Mouse (Mus musculus): Measurements from ENCODE around the gene Msantd3.

The Msantd3 gene

DNA sequence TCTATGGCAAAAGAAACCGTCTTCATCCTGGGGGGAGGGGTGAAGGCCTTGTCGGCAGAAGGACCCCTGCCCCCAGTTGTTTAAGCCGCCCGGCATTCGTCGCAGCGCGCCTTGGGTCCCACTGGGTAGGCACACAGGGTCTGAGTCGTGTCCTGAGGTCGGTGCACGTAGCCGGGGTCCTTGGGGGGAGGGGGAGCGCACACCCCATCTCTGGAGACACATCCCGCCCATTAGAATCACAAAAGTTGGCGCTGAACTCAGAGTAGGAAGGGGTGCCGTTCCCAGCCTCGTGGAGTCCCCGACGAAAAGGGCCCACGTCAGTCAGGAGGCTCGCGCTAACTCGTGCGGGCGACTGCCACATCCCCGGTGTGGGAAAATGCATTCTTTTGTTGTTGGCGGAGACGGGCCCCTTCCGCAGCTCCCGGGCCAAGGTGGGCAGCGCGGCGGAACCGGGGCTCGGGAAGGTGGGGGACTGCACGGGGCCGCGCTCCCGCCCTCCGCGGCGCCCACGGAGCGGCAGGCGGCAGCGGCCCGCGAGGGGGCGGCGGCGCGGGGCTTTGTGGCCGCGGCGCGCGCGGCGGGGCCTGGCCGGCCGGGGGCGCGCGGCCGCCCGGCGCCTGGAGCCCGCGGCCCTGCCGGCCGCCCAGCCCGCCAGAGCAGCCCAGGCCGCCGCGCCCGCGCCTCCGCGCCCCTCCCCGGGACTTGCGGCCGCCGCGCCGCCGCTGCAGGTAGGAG lies at the start of gene Msantd3:
Gene Msantd3 (plus strand): TSS at position 95 of the 735 bp plus-strand sequence.
- DNase-seq (ENCODE audit: low read depth in 1 of 2, low spot score in 2 of 2): no peak

DNA sequence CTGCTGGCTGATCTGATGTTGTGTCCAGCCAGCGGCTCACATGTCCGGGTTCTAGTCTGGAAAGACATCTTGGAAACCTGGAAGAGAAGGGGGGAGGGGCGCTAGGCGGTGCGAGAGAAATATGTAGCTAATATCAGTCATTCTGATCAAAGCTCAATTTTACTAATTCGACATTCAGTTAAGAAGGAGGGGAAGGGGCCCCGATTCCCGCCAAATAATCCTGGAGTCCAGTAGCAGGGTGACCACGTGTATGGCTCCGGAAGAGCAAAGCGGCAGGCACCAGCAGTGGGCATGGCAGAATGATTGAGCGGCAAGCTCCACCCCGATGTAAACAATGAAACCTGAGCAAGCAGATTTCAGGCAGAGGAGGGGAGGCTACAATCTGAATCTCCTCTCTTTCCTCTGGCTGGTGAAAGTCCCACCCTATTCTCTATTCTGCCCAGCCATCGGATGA lies 48.4 kb upstream of the Msantd3 start:
- DNase-seq (ENCODE audit: low read depth in 1 of 2, low spot score in 2 of 2): no peak

DNA sequence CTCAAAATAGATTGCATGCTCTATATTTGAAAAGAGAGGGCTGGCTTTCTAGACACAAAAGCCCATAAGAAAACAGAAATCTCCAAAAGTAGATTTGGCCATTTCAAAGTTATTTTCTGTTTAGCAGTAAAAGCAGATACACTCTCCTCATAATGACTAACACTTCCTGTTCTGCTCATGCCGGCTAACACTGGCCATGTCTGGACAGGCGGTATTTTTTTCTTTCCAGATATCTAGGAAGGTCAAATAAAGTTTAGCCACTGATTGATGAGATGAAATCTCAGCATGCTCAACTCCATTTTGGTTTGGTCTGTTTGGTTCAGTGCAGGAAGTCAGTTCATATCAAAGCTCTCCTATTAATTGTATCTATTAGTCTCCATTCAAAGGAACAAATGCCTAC lies 47.2 kb upstream of the Msantd3 start:
- DNase-seq (ENCODE audit: low read depth in 1 of 2, low spot score in 2 of 2): no peak

DNA sequence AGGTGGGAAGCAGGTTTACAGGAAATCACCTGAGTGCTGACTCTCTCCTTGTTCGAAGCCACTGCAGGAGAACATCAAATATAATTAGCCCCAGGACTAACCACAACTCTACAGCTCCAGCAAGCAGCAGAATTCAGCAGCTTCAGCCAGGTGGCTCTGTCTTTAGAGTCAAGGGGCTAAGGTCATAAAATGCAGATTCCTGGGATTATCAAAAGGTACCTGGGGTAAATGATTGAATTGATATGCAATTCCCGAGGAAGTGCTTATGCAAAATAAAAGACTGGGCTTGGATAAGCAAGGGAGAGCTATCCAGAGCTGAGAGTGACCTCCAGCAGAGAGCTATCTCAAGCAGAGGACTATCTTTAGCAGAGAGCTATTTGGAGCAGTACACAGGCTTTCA lies 28.9 kb upstream of the Msantd3 start:
- DNase-seq (ENCODE audit: low read depth in 1 of 2, low spot score in 2 of 2): no peak

DNA sequence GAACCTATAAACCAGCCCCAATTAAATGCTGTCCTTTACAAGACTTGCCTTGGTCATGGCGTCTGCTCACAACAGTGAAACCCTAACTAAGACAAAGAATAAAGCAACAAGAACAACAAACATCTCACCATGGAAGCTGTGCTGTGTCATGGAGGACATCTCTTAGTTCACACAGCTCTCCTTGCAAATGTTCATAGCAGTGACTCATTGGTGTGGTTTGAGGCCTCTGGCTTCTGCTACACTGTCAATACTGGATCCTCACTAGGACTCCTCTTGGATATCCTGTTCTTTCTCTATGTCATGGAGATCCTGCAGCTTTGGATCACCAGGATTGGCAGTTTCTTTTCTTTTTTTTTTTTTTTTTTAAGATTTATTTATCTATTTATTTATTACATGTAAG lies 10.2 kb upstream of the Msantd3 start:
- DNase-seq (ENCODE audit: low read depth in 1 of 2, low spot score in 2 of 2): no peak

DNA sequence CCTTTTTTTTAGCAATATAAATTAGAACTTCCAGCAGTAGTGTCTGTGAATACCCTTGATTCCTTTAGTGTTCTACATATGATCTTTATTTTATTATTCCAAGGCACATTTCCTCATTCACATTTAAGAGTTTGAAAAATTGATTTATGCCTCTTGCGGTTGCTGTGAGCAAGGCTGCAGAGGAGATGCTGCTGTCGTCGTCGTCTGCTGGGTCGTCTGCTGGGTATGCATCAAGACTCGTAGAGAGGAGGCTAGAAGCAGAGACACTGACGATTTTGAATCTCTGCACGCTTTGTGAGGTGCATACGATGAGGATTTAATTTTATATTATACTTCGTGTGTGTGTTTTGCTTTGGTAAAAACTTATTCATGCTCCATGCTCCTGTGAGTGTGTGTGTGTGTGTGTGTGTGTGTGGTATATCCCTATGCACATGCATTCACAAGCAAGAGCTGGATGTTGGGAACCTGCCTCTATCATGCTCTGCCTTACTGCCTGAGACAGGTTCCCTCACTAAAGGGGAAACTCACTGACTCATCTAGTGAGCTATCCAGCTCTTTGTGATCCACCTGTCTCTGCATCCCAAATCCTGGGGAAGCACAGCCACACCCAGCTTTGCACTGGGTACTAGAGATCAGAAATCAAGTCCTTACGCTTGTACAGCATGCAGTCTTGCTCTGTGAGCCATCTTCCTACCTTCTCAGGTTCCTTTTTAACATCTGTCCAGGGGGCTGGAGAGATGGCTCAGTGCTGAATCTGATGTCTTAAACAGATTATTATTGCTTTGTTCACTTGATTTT lies 7.7 kb upstream of the Msantd3 start:
- DNase-seq (ENCODE audit: low read depth in 1 of 2, low spot score in 2 of 2): no peak

DNA sequence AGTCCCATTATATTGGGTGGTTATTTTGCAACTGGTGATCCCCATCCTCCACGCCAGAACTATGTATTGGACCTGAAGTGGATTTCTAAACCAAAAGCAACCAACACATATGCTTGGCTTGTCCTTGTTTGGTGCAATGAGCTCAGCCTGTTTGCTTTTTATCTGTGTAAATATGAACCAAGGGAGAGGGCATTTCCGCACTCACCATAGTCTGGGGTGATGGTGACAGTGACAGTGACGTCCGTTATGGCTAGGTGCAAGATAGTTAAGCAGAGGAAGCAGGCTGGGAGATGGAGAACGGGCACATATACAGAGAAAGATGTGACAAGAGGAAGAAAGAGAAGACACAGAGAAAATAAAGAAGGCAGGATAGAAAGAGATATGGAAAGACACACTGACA lies 3.5 kb upstream of the Msantd3 start:
- no peak for DNase-seq (ENCODE audit: low read depth in 1 of 2, low spot score in 2 of 2)

DNA sequence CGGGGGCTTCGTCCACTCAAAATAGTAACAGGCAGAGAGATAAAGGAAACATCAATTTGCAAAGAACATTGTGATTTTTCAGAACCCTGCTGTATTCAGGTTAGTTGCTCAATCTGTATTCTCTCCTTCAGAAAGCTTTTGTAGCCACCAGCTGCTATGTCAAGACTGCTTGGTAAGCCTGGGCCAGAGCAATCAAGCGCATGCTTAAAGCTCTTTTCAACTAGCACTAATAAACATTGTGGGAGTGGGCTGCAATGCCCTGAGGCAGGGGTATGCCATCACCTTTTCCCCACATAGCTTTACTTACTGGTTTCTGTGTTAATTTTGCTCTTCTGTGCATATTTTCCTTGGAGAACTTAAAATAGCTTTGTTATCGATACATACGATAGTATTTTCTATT lies 2.7 kb upstream of the Msantd3 start:
- no peak for DNase-seq (ENCODE audit: low read depth in 1 of 2, low spot score in 2 of 2)

DNA sequence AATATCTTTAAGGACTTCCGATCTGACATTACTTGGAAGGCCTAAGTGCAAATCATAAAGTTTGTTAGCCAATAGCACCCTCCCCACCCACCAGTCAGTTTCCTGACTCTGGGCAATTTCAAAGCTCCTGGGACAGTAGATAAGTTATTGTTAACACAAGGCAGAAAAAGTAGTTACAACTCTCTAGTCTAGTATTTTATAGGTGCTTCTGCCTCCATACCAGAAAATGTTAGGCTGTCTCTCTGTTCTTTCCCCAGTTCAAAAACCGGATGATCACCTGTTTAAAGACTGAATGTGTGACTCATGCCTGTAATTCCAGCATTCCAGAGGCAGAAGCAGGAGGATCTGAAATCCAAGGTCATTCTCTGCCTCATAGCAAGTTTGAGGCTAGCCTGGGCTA lies 1.2 kb upstream of the Msantd3 start:
- no peak for DNase-seq (ENCODE audit: low read depth in 1 of 2, low spot score in 2 of 2)

DNA sequence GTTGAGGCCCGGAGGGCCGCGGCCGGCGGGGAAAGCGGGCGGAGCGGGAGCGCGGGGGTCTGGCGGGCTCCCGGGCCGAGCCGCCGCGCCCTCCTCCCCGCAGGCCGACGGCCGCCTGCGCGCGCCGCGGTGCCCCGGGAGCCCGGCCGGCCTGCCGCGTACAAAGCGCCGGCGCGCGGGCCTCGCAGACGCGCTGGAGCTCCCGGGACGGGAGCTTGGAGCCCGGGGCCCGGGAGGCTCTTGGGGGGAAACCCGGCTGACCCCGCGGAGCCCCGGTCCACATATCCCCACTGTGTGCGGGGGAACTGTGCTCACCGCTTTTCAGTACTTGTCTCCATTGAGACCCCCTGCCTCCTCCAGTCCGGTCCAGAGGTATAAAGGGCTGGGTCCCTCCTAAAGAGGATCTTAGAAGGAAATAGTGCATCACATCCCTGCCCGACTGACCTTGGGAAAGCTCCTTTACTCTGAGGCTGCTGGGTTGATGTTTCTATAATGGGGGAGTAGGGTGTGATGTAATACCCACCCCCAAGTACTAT lies 909 bp downstream of the Msantd3 start:
- no peak for DNase-seq (ENCODE audit: low read depth in 1 of 2, low spot score in 2 of 2)

DNA sequence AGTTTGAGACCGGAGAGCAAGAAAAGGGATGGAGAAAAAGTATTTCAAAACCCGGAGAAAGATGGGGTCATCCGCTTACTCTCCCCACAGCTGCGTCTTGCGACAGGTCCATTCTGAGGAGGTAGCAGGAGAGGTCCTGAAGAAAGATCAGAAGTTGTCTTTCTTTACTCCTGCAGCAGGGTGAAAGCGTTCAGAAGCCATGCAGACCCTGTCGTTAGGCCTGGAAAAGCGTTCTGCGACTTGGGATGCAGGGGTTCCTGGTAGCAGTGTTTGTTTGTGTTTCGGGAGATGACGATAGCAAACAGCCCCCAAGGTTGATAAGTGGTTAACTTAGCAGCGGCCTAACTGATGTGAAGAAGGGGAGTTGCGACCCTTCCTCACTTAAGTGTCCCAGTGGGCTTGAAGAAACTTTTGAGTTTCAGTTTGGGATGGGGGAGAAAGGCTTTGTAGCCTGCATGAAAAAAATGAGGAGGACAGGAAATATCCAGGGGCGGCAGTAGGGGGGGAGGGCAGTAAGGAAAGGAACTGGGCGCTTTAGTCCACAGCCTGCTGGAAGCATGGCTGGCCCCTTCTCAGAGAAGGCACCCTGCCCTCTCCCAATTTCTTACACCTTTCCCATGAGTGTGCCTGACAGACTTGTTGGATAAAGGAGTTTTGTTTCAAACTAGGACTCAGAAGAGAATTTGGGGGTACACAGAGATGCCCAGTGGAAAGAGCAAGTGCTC lies 2.0 kb downstream of the Msantd3 start:
- DNase-seq (ENCODE audit: low read depth in 1 of 2, low spot score in 2 of 2): no peak

DNA sequence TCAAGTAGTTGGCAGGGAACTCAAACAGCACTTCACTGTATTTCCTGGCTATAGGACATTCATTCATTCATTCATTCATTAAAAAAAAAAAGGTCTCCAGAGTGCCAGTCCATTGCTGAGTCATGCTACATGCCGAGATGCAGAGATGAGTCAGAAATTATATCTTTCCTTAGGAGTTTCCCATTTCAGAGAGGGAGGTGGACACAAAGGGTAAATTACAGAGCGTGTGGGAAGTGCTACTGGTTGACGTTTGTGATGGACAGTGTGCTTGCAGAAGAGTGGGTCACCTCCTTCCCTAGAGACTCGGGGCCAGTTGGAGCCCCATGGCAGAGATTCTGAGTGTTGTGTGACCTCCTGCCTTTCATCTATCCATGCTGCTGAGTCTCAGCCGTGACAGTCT lies 2.6 kb downstream of the Msantd3 start:
- DNase-seq (ENCODE audit: low read depth in 1 of 2, low spot score in 2 of 2): no peak

DNA sequence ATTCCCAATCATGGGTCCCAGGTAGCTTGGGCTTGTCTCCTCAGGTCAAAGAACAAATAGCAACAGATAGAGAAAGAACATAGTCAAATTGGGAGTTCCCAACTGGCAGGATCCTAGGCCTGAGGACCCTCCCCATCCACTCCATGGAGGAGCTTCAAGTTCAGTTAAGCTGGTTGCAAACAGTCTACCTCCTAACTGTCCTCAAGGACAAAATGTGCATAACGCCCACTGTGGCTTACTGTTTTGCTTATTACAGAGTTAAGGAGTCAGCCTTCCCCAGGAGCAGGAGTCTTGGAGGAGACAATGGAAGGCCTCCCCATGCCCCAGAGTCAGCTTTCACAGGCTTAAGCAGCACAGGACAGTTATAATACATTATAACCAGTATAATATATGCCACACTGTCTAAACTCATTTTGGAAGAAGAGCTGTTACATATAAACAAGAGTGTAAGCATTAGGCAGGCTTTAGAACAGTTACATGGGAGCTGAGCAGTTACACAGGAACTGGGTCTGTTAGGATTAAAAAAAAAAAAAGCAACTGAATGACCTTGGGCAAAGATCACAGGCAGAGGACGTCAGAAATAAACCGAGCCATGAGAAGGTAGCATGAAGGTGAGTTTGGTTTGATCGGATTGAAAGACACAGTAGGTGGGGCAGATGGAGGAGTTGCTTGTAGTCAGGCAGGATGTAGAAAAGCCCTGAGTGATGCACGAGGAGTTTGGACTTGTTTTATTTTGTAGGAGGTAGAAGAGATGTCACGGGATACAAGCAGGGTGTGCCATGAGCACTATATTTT lies 3.5 kb downstream of the Msantd3 start:
- DNase-seq (ENCODE audit: low read depth in 1 of 2, low spot score in 2 of 2): no peak

DNA sequence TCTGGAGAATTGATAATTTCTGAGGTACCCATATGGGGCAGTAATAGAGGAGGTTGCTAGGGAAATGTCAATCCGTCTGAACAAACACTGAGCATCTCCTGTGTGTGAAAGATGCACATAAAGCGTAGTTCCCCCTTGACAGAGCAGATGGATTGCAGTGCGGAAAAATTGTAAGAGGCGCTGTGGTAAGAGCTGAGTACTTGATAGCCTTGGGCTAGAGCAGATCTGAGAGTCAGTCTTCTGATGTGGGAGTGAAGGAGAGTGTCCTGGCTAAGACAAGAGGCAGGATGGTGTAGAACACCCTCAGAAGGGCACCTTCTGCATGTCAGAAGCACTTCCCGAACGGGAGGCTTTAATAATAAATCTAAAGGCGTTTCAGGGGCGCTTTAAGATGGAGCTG lies 4.4 kb downstream of the Msantd3 start:
- DNase-seq (ENCODE audit: low read depth in 1 of 2, low spot score in 2 of 2): no peak

DNA sequence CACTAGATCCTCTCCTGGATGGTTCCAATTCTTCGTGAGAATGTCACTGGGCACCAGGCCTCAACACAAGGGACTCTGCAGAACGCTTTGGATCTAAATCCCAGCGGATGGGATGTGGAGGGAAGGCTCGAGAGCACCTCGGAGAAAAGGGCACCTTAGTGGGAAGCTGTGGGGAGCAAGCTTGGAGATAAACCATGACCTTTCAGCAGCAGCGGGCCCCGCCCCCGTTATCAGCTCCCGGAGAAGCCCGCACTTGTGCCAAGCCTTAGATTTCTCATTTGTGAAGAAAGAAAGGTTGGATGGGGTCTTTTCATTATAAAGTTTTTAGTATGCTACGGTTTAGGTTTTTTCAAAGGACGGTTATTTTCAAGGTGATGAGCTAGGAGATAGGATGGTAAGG lies 6.2 kb downstream of the Msantd3 start:
- DNase-seq (ENCODE audit: low read depth in 1 of 2, low spot score in 2 of 2): no peak

DNA sequence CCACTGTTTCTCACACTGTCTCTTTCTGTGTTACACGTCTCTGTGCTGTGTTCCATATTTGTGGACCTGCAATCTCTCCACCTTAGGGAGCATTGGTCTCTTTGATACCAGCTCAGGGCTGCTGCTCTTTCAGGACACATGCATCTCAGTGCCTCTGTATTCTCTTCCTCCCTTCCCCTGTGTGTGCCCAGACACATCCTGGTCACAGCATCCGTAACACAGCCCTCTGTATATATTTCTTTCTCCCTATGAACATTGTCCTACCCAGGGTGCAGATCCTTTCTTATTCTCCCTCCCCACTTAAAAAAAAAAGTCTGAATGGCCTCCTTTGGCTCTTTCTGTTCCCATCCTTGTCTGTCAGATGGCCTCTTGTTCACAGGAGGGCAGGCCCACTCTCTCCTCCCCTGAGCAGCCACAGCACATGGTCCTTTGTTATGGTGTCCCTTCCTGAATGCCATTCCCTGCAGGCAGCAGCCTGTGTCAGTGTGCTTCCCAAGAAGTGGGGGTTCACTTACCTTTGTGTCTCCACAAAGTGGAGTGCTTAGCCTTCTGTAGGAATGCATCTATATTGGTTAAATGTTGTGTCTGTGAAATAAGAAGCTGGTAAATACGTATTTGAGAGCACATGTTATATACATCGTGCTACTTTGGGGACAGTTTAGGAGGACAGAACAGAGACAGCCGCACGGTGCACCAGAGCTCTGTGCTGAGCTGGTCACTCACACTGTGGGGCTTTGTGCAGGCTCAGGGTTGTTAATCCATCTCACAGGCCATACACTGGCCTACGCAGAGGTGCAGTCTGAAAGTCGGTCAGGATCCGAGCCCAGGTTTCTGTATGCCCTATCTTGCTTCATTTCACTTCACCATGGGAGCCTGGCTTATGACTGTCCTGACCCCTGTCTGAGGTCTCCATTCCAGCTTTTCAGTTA lies 7.1 kb downstream of the Msantd3 start:
- no peak for DNase-seq (ENCODE audit: low read depth in 1 of 2, low spot score in 2 of 2)

DNA sequence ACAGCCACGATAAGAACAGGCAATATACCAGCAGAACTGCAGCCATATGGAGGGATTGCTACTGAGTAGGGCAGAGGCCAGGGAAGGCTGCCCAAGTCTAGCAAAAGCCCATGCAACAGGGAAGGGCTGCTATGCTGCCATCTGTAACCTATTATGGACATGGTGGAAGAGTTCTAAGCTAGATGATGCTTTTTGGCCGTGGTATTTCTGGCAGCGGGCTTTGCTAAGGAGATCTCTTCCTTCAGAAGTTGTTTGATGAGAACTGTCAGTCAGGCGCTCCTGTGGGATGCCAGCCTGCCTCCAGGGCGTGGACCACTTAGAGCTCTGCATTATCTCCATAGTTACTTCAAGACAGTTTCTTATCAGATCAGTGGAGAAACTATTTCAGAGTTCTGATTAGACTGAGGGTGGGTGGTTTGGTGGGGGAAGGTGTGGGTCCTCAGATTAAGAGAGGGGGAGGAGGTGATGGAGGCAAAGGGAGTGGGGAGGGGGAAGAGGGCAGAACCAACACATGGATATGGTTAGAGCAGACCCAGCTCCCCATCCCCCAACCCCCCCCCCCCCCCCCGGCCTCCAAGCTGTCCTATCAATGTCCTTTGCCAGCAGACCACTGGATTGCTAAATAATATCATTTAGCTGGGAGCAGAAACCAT lies 8.8 kb downstream of the Msantd3 start:
- no peak for DNase-seq (ENCODE audit: low read depth in 1 of 2, low spot score in 2 of 2)

DNA sequence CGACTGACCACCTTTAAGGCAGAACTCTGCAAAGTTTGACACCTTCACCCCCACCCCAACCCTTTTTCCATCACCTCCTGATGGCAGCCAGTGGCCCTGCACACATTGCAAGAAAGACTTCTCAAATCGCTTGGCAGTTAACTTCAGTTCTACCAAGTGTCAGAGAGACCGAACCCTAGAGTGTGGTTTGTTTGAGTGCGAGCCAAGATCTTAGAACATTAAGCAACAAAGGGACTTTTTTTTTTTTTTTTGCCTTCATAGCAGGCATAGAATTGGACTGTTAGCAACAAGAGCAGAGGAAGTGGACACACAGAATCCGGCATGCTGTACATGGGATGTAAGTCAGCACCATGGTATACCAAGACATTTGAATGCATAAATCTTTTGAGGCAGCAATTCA lies 9.9 kb downstream of the Msantd3 start:
- no peak for DNase-seq (ENCODE audit: low read depth in 1 of 2, low spot score in 2 of 2)

DNA sequence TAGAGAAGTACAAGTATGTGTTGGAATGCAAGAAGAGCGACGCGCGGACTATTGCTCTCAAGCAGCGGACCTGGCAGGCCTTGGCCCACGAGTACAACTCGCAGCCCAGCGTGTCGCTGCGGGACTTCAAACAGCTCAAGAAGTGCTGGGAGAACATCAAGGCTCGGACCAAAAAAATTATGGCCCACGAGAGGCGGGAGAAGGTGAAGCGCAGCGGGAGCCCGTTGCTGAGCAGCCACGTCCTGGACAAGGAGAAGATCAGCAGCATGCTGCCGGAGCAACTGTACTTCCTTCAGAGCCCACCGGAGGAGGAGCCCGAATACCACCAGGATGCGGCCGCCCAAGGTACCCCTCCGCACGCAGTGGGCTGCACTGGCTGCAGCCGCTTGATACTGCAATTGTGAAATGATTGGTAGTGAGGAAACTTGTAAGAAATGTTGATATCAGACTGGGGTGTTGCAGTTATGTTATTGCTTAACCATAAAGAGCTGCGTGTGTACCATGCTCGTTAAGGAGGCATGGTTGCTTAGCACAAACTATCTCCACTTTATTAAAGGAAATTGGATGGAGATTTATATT lies 12.8 kb downstream of the Msantd3 start:
- no peak for DNase-seq (ENCODE audit: low read depth in 1 of 2, low spot score in 2 of 2)
